Mouse (Mus musculus) bone marrow, adult 2 months (tissue): ENCODE results near the gene Spdef.

ENCODE experiments used
- CTCF ChIP-seq: fragments of 200-500 bp; IDR thresholded peaks from 2 replicates; pipeline ENCODE4 v1.5.1; 2011; ENCODE audit warnings: low read length, control low read depth; ENCODE audit not compliant: control insufficient read depth, insufficient read depth
- POLR2A ChIP-seq: fragments of 200-500 bp; IDR thresholded peaks from 2 replicates; pipeline ENCODE4 v1.6.1; 2011; ENCODE audit warnings: low read depth, mild to moderate bottlenecking, control low read depth, low read length, borderline replicate concordance; ENCODE audit not compliant: control insufficient read depth

DNA sequence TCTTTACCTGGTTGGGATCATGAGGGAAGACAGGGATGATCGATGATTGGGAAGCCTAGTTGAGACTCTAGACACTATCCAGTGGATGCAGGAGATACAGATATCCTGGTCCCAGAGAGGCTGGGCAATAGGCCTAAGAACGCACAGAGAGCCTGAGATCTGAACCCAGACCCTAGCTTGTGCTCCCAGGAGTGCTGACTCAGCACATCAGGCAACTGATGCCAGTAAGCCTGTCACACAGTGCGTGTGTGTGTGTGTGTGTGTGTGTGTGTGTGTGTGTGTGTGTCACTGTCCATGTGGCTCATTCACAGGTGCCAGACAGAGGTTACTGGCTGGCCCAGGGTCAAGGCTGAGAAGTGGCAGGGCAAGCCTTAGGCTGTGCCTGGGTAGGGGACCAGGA, 3.9 kb upstream of the Spdef start:
- no peak for TF ChIP-seq POLR2A
- no peak for TF ChIP-seq CTCF
